Mouse (Mus musculus) telencephalon, adult 2 months (tissue): ENCODE results near the gene 1700125H20Rik.
"Not testable (repeated sequence)": the region's sequence is repeated elsewhere in the genome, so short reads cannot be mapped to it uniquely, and the experiment has no call there.

ENCODE experiments used
- DNase-seq: peaks from one replicate; pipeline ENCODE4 v3.0.0-alpha.2; 2011; ENCODE audit warnings: low read depth, low spot score

1700125H20Rik gene

GRCm38 (mm10) chr11:85170058-85170740 is at the start of gene 1700125H20Rik:
Gene 1700125H20Rik (plus strand): TSS chr11:85170404.
- peak; percentile 43 for DNase-seq

- DNase-seq, result no peak
Measured at GRCm38 (mm10) chr11:85122073-85122472, 48.1 kb upstream of the 1700125H20Rik start.

GRCm38 (mm10) chr11:85123267-85123992 is 46.8 kb upstream of the 1700125H20Rik start:
- no peak for DNase-seq

- no peak for DNase-seq
Measured at GRCm38 (mm10) chr11:85126257-85127102, 43.7 kb upstream of the 1700125H20Rik start.

- no peak for DNase-seq
Measured at GRCm38 (mm10) chr11:85128883-85129282, 41.3 kb upstream of the 1700125H20Rik start.

GRCm38 (mm10) chr11:85131542-85131941 is 38.7 kb upstream of the 1700125H20Rik start:
- no peak for DNase-seq

GRCm38 (mm10) chr11:85138776-85139474 is 31.3 kb upstream of the 1700125H20Rik start:
- no peak for DNase-seq

GRCm38 (mm10) chr11:85139581-85140540 is 30.3 kb upstream of the 1700125H20Rik start, which contains the start of gene Usp32:
Gene Usp32 (minus strand): TSS chr11:85140161.
- peak; percentile 95 for DNase-seq

GRCm38 (mm10) chr11:85152256-85152930 is 17.8 kb upstream of the 1700125H20Rik start:
- DNase-seq, result no peak

GRCm38 (mm10) chr11:85157301-85157700 is 12.9 kb upstream of the 1700125H20Rik start:
- no peak for DNase-seq

GRCm38 (mm10) chr11:85163014-85163413 is 7.2 kb upstream of the 1700125H20Rik start:
- not testable (repeated sequence) for DNase-seq

GRCm38 (mm10) chr11:85164371-85164770 is 5.8 kb upstream of the 1700125H20Rik start:
- DNase-seq, result no peak

- DNase-seq, result no peak
Measured at GRCm38 (mm10) chr11:85167503-85167902, 2.7 kb upstream of the 1700125H20Rik start.

- DNase-seq, result no peak
Measured at GRCm38 (mm10) chr11:85170833-85171232, 629 bp downstream of the 1700125H20Rik start.

GRCm38 (mm10) chr11:85175941-85176340 is 5.7 kb downstream of the 1700125H20Rik start:
- no peak for DNase-seq

GRCm38 (mm10) chr11:85177761-85178160 is 7.6 kb downstream of the 1700125H20Rik start:
- no peak for DNase-seq

GRCm38 (mm10) chr11:85178413-85178812 is 8.2 kb downstream of the 1700125H20Rik start:
- DNase-seq, result no peak

- DNase-seq, result peak; percentile 32
Measured at GRCm38 (mm10) chr11:85182617-85183283, 12.5 kb downstream of the 1700125H20Rik start.

- DNase-seq, result no peak
Measured at GRCm38 (mm10) chr11:85183284-85183779, 13.1 kb downstream of the 1700125H20Rik start.
